Mouse (Mus musculus) left cerebral cortex, postnatal 4 days (tissue): ENCODE results near the gene Gtdc1. TPM values are rescaled to one million over a fixed set of nuclear protein-coding genes. Genes with fewer than 3 reads are reported as not detected.

Experiments used
- DNase-seq: peaks from one replicate; pipeline ENCODE4 v3.0.0-alpha.2; 2022
- intact Hi-C: fragments of 180-260 bp; cut with DNase I; formaldehyde crosslinking; loops from one replicate; pipeline ENCODE4 v1.15.1; 2025
- total RNA-seq, 2 experiments: library from RNA; stranded (reverse); gene quantifications; 2 replicates each; pipeline ENCODE4 v1.2.3; 2021

Gtdc1 gene
- total RNA-seq, 2 experiments from 2014 or later = 103 to 108 TPM

DNA sequence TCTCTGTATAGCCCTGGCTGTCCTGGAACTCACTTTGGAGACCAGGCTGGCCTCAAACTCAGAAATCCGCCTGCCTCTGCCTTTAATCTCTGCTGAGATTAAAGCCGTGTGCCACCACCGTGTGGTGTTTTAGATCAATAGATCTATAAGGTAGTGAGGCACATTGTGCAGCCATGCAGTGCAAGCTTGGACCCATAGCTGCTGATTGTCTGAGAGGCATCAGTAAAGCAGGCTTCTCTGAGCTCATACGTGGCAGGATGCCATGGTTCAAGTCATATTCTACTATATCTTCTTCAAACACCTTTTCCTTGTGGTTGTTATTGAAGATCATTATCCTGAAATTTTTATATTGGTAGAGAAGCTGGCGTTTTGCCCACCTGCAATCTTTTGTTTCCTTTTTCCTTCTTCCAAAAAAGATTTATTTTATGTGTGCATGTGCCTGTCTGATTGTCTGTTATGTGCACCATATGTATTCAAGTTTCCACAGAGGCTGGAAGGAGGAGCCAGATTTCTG lies 388.3 kb downstream of the Gtdc1 start:
- intact Hi-C loops = no loop called here
- no peak for DNase-seq

DNA sequence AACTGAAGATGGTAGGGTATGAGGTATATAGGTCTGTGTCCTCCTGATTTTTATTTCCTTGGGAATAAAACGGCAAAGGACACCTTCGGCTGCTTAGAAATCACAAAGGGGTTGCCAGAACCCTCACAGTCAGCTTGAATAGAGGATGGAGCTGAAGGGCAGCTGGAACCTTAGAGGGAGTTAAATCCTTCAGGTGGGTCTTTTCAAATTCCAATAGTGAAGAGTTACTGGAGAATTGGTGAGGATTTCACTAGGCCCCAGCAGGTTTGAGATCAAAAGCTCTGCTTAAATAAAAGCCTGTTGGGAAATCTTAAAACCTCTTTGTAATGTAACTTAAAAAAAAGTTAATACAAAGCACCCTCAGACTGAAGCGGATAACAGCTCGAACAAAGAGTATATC lies 389.3 kb downstream of the Gtdc1 start:
- intact Hi-C loops = no loop called here
- no peak for DNase-seq

DNA sequence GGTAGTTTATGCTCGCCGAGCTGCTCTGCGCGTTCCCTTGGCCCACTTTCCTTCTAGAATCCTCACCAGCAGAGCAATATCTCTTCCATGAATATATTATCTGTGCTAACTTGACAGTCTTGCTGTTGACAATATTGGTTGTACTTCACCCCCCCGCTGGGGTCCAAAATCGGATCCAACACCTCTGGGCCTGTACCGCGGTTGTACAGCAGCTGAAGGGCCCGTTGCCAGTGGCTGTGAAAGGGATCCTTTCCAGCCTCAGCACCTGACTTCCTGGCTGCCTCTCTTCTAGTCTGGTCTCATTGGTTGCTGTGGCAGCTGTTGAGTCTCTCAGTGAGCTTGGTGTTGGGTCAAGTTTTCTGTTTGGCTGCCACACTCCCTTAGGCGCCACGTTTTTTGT lies 391.7 kb downstream of the Gtdc1 start:
- intact Hi-C loops = no loop called here
- DNase-seq = peak; percentile 89

DNA sequence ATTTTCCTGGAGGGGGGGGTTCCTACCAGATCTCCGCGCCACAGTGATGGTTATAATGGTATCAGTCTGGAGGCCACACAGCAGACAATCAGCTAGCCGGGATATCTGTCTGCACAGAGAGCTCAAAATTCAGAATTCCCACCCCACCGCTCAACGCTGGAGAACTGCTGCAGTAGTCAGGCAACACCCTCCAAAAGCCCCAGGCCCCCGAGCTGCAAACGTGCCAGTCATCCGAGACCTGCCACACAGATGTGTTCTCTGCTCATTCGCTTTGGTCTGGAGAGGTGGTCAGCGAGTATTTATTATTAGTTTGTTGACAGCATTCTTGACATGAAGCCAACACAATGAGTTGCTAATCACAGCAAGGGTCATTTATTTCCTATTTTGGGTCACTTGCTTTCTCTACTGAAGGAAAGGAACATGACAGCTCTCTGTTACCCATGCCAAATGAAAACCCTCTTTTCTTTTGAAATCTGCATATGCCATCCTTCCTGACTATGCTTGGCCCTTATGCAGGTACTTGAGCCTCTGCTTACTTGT lies 392.3 kb downstream of the Gtdc1 start:
- intact Hi-C loops = no loop called here
- peak; percentile 34 for DNase-seq

DNA sequence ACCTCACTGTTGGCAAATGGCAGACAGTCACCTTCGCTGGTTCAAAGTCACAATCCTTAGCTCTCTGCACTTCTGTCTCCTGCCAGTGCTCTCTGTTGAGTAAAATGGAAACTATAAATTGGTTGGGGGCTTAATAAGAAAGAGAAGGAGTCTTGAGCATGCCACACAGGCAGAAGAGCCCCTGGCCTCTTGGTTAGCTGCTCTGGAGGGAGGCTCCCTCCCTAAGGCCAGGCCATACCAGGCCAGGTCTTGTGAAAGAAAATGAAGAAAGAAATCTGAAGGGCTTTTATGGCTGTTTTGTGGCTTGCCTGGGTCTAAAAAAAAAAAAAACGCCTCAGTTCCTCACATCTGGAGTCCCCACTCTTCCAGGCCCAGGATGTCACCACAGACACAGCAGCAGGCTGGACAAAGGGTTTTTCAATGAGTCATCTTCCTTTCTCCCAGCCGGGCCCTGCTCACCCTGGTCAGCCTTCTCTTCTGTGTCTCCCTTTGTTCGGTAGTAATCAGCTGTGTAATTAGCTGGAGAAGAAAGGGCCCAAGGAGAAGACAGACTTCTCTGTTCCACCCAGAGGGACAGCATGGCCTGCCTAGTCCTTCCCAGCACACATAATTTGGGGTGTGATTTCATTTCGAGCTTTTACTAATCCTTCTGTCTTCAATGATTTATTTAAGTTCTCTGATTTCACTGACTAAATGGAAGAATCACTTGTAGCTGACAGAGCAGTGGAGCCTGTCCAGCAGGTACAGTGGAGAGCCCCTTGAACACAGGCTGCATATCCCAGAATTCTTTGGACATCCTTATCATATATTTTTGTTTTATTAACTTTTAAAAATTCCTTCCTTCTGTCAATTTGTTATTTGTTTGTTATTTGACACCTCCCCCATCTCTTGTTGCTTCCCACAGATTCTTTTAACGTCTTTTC lies 401.1 kb downstream of the Gtdc1 start:
- intact Hi-C loops = no loop called here
- DNase-seq = peak; percentile 8

DNA sequence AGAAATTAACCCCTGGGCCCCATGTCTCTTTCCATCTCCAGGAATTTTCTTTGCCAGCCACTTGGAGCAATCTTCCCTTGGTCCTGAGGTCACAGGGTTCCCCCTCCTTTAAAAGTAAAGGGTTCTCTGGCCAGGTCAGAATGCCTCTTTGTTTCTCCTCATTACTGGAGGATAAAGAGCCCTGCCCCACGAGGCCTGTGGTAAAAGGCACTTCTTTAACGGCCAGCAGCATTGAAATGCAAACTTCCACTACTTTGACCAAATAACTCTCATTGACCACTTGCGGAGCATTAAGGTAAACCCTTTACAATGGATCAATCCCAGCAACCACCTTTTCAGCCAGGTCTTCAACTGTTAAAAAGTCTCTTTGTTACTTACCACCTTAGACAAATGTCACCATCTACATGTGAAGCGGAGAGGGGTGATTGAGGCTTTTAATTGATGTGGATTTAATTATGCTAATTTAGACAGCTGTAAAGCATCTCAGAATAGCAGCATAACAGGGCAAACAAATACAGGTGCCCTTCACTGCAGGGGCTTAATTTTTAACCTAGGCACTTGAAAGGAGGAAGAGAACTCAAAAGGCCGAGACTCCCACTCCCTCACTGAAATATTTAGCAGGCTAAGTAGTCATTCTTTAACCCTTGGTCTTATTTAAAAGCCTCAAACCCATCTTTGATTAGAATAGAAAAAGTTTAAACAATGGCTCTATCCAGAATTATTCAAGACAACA lies 402.1 kb downstream of the Gtdc1 start:
- intact Hi-C loops = no loop called here
- DNase-seq = no peak

DNA sequence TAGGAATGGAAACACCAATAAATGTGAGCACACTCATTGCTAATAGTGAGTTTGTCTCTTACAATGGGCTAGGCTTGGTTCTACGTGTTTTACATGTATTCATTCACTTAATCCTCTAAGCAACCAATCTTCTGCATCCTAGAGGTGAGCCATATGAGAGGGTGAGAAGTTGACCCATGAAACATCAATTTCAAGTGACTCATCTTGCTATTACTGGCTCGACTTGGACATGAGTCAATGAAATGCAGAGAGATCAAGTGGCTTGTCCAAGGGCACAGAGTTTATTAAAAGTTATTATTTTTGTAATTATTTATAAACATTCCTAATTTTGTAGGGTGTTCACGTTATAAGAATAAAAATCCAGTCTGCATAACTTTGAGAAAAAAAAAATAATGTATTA lies 408.2 kb downstream of the Gtdc1 start:
- no peak for DNase-seq
- intact Hi-C loops = no loop called here

DNA sequence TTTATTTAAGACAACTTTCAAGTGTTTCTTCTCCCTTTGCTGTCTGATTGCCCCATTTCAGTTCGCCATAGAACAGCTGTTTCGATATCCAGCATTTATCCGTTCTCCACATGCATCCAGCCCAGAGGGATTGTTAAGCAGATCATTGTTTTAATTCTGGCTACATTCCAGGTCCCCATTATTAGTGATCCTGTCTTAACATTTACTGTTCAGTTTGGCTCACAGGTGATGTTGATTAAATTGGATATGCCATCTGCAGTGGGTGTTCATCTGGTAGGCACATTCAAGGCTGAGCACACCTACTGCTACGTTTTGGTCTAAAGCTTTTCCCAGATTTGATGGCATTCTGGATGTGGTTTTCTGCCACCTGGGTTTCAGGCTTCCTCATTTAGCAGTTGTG lies 409.4 kb downstream of the Gtdc1 start:
- intact Hi-C loops = no loop called here
- no peak for DNase-seq

Other genes starting within 250 kb of the Gtdc1 start
- 100 to 1,000 TPM; 451 to 546 TPM for gene Zeb2, start 189.7 kb upstream of the Gtdc1 start, total RNA-seq